Mouse (Mus musculus): Measurements from ENCODE around the gene Pola2. TPM values are rescaled to one million over a fixed set of nuclear protein-coding genes. Genes with fewer than 3 reads are reported as not detected.

The Pola2 gene
- polyA plus RNA-seq, 1 experiment from 2014 or later, result 83.7 TPM

DNA sequence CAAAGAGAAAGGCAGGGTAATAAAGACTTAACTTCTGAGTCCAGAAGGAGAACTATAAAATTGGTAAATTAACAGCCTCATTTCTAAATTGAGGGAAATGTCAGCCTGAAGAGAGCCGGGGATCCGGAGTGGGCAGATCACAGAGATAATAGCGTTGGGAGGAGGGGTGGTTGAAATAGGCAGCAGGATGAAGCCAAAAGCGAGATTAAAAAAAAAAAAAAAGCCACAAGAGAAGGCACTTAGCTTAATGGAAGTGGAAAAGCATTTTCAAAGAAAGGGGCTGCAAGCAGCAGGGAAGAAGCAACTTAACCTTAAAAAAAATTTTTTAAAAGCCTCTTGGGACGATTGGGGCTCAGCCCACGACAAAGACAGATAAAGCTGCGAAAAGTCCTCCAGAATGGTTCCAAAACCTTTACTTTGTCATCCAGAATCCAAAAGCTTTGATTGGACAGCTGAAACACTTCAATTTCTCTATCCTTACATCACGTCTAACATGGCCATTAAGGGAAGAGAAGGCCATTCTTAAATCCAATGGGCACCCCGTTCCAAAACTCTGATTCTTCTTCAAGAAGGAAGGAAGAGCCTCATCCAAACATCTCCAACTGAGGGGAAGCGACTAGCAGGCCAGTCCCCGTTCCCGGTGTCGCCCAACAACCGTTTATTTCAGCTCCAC lies 52.4 kb downstream of the Pola2 start:
- DNase-seq (ENCODE audit: low spot score), result no peak
- no peaks in the 10 kb centered on the region for H3K27me3 ChIP-seq (ENCODE audit: insufficient read depth, poor library complexity, severe bottlenecking)
- peaks cover 34% of the 10 kb centered on the region for H3K36me3 ChIP-seq
- WGBS, result 14% methylated on average over 14 of the region's 14 CpGs
- H3K9me3 ChIP-seq, result no peaks in the 10 kb centered on the region
- H3K4me1 ChIP-seq (replicated peaks), result peaks cover 31% of the 10 kb centered on the region
- peak overlapping the region; percentile 98 for H3K27ac ChIP-seq
- H3K4me3 ChIP-seq, result peak overlapping the region; percentile 99

DNA sequence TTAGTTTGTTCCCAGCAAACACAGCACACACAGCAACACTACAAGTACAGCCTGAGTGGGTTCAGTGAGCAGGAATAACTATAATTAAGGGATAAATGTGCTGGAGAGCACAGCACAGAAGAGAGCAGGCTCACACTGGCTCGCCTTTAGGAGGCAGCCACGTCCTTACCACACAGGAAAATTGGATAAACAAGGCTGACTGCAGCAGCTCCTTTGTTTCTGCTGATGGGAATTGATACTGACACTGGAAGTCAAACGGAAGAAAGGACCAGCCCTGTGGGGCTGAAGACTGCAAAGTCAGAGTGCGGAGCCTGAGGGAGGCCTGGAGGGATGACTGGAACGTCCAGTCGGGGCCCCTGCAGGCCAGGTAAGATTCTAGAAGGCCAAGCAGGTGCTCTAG lies 53.8 kb downstream of the Pola2 start:
- Histone ChIP-seq H3K27ac (peak overlapping the region; percentile 60; the same call in 1 of the 2 replicates), H3K4me1 (replicated peaks) (peaks cover 31% of the 10 kb centered on the region), H3K4me3 (peak overlapping the region; percentile 31), H3K9me3 (no peaks in the 10 kb centered on the region), H3K36me3 (peaks cover 46% of the 10 kb centered on the region), H3K27me3 (ENCODE audit: insufficient read depth, poor library complexity, severe bottlenecking) (no peaks in the 10 kb centered on the region)
- 73% methylated on average over 6 of the region's 6 CpGs for WGBS
- DNase-seq (ENCODE audit: low spot score), result no peak

DNA sequence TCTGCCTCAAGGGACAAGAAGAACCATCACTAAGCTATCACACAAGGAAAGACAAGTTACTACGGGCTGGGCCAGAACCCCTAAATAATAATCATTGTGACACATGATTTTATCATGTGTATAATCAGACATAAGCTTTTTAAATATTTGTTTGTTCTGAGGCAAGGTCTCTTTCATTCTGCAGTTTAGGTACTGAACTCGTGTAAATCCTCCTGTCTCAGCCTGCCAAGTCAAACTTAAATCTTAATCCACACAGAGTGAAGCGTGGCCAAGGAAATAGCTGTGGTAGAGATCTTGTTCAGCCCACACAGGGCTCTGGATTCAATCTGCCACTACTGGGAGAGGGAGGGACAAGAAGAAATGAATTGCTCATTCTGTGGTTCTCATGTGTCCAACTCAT lies 56.7 kb downstream of the Pola2 start:
- 94% methylated on average over 3 of the region's 3 CpGs for WGBS
- no peak overlapping the region for H3K27ac ChIP-seq
- no peaks in the 10 kb centered on the region for H3K9me3 ChIP-seq
- H3K36me3 ChIP-seq, result peaks cover 73% of the 10 kb centered on the region
- no peak overlapping the region for H3K4me3 ChIP-seq
- peaks cover 24% of the 10 kb centered on the region for H3K4me1 ChIP-seq (replicated peaks)
- no peak for DNase-seq (ENCODE audit: low spot score)
- H3K27me3 ChIP-seq (ENCODE audit: insufficient read depth, poor library complexity, severe bottlenecking), result no peaks in the 10 kb centered on the region

DNA sequence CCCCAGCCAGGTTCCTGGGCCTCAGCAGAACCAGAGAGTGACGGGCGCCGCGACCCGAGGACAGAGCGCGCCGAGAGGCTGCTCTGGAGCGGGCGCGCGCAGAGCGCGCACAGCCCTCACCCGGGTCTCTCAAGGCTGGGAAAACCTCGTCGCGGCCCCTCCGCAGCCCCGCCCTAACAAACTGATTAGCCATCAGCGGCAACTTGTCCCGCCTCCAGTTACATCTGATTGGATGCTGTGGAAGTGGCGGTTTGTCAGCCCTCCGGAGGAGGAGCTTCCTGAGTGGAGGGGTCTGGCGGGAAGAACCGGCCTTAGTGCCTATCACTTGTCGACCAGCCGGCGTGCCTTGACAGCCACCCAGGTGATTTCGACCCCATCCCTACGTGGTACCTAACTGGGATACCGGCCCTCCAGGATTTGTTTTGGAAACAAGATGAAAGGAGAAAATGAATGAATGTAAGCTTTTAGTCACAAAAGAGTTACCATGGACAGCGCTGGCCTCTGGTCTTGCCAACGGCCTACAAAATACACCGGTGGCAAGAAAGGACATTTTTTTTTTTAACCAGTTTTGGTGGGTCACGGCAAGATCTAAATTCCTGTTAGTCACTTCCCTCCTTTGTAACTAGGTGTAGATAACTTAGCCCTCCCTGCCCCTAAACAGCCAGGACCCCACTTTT lies 69.9 kb downstream of the Pola2 start, which contains the start of gene Tigd3:
TSS of gene Tigd3 (minus strand) at position 148 of the 677 bp plus-strand sequence.
- H3K36me3 ChIP-seq, result peaks cover 63% of the 10 kb centered on the region

DNA sequence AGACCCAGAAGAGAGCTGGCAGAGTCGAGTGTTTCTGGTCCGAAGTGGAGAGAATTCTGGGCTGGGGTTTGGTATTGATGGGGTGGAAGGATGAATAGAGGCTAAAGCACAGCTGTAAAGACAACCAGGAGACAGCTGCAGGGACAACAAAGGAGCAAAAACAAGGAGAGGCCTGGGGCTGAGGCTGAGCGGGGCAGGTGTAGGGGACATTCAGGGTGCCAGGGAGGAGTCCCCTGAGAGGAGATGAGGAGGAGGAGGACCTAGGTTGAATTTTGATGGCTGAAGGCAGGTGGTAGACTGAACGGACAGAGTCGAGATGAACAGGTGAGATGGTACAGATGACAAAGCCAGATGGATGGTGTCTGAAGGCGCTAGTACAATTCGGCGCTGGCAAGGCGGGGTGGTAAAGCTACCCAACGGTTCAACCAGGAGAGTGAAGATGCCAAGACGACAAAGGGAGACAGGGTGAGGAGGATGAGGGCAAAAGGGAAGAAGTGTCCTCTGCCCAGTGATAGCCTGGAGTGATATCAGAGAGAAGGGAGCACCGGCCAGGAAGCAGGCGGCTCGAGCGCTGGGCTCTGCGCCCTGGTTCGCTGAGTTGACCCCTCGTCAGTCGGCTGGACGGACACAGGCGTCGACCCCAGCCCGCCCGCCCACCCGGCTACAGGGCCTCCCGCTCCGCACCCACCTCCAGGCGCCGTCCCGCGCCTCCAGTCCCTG lies 70.6 kb downstream of the Pola2 start:
- no peaks in the 10 kb centered on the region for H3K9me3 ChIP-seq
- WGBS, result 8% methylated on average over 31 of the region's 31 CpGs
- peaks cover 36% of the 10 kb centered on the region for H3K4me1 ChIP-seq (replicated peaks)
- H3K27ac ChIP-seq, result peak overlapping the region; percentile 96
- peak; percentile 11 for DNase-seq (ENCODE audit: low spot score)
- H3K27me3 ChIP-seq (ENCODE audit: insufficient read depth, poor library complexity, severe bottlenecking), result no peaks in the 10 kb centered on the region
- H3K36me3 ChIP-seq, result peaks cover 58% of the 10 kb centered on the region
- peak overlapping the region; percentile 76 for H3K4me3 ChIP-seq

More for the DNA sequence above, 69.9 kb downstream of the Pola2 start, which contains the start of gene Tigd3:
- peak within 1 kb of the TSS; percentile 96 for H3K27ac ChIP-seq
- no peaks in the 10 kb centered on the region for H3K27me3 ChIP-seq (ENCODE audit: insufficient read depth, poor library complexity, severe bottlenecking)
- peak within 1 kb of the TSS; percentile 76 for H3K4me3 ChIP-seq
- peaks cover 35% of the 10 kb centered on the region for H3K4me1 ChIP-seq (replicated peaks)
- DNase-seq (ENCODE audit: low spot score), result peak; percentile 97
- 5% methylated on average over 36 of the region's 36 CpGs for WGBS
- H3K9me3 ChIP-seq, result no peaks in the 10 kb centered on the region

DNA sequence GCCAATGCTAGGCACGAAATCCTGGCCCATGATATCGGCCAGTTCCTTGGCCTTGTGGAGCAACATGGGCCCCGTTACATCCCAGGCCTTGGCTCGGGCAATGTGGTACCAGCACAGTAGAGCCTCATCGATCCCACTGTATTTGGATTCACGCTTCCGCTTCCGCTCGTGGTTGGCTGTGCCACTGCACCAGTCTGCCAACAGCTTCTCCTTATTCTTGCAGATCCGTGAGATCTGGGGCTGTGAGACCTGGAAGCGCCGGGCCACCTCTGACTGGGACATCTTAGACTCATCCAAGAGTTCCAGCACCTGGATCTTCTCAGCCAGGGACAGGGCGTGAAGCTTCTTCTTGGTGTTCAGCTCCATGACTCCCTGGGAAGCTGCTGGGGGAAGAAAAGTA lies 71.3 kb downstream of the Pola2 start:
- H3K27me3 ChIP-seq (ENCODE audit: insufficient read depth, poor library complexity, severe bottlenecking), result no peaks in the 10 kb centered on the region
- peaks cover 51% of the 10 kb centered on the region for H3K36me3 ChIP-seq
- 89% methylated on average over 13 of the region's 13 CpGs for WGBS
- no peaks in the 10 kb centered on the region for H3K9me3 ChIP-seq
- no peak for DNase-seq (ENCODE audit: low spot score)
- peak overlapping the region; percentile 96 for H3K27ac ChIP-seq
- H3K4me1 ChIP-seq (replicated peaks), result peaks cover 36% of the 10 kb centered on the region
- peak overlapping the region; percentile 76 for H3K4me3 ChIP-seq

DNA sequence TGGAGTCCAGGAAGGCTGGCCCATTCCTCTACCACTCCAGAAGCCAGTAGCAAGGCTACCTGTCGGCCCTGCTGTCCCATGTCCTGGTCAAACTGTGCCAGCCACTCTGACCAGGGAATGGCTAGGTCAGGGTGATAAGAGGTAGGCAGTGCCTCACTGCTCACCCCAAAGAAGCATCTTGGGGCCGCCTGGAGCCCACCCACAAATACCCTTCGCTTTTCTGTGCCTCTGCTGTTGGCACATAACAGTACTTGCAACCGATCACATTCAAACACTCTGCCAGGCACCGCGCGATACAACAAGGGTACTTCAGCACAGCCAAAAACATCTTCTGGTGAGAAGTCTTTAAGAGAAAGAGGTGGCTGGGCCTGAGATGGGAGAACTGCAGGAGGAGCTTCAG lies 71.7 kb downstream of the Pola2 start:
- H3K27ac ChIP-seq, result peak overlapping the region; percentile 96
- no peak for DNase-seq (ENCODE audit: low spot score)
- H3K27me3 ChIP-seq (ENCODE audit: insufficient read depth, poor library complexity, severe bottlenecking), result no peaks in the 10 kb centered on the region
- H3K36me3 ChIP-seq, result peaks cover 47% of the 10 kb centered on the region
- H3K4me3 ChIP-seq, result no peak overlapping the region; the same call in 1 of the 2 replicates
- WGBS, result 93% methylated on average over 7 of the region's 7 CpGs
- H3K9me3 ChIP-seq, result no peaks in the 10 kb centered on the region
- peaks cover 36% of the 10 kb centered on the region for H3K4me1 ChIP-seq (replicated peaks)

DNA sequence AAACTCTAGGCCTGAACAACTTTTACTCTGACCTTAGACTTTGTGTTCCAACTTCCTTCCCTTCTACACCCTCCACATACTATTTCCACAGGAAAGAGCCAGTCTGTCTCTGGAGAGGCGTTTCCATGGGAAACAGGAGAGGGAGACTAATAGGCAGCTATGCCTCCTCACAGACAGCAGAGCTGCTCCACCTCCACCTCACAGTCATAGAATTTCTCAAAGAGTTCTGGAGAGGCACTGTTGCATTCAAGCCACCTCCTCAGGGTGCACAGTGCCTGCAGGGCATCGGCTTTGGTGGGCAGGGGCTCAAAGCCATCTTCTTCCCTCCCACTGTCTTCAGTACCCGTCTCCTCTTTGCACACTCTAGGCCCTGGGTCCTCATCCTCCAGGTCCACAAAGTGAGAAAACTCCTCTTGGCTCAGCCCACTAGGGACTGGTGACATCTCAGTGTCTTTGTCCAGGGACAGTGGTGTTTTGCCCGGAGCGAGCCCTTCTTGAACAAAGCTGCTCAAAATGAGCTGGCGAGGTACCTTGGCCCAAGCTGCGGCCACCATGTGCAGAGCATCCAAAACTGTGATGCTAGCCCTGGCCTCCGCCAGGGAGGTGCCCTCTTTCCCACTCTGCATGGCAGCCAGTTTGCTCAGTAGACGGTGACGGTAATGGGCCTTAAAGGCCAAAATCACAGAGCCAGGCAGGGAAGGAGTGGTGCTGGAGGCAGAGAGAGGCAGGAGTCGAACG lies 72.3 kb downstream of the Pola2 start:
- Histone ChIP-seq H3K27ac (peak overlapping the region; percentile 16), H3K4me3 (peak overlapping the region; percentile 11; the same call in 1 of the 2 replicates), H3K9me3 (no peaks in the 10 kb centered on the region), H3K27me3 (ENCODE audit: insufficient read depth, poor library complexity, severe bottlenecking) (no peaks in the 10 kb centered on the region), H3K36me3 (peaks cover 41% of the 10 kb centered on the region), H3K4me1 (replicated peaks) (peaks cover 36% of the 10 kb centered on the region)
- WGBS, result 94% methylated on average over 12 of the region's 12 CpGs
- DNase-seq (ENCODE audit: low spot score), result no peak

Other genes with a start within 250 kb of the Pola2 start
- 9.7 and 10.1 TPM in 2 replicates for gene Ehbp1l1, start 237.9 kb downstream of the Pola2 start, polyA plus RNA-seq (2016; fragmentation: Nextera tagmentation; extraction: Ambion mirVana)
- 149 and 192 TPM in 2 replicates for gene Fam89b, start 234.5 kb downstream of the Pola2 start, polyA plus RNA-seq (2016; fragmentation: Nextera tagmentation; extraction: Ambion mirVana)
- 2.7 and 6.9 TPM in 2 replicates for gene Ltbp3, start 223.3 kb downstream of the Pola2 start, polyA plus RNA-seq (2016; fragmentation: Nextera tagmentation; extraction: Ambion mirVana)
- 68.2 and 69.5 TPM in 2 replicates for gene Scyl1, start 192.8 kb downstream of the Pola2 start, polyA plus RNA-seq (2016; fragmentation: Nextera tagmentation; extraction: Ambion mirVana)
- 37.2 and 37.8 TPM in 2 replicates for gene Frmd8, start 88.9 kb downstream of the Pola2 start, polyA plus RNA-seq (2016; fragmentation: Nextera tagmentation; extraction: Ambion mirVana)
- gene Slc25a45, start 86.4 kb downstream of the Pola2 start, polyA plus RNA-seq (2016; fragmentation: Nextera tagmentation; extraction: Ambion mirVana), result 2.8 TPM in 2 replicates
- 9.9 and 11.3 TPM in 2 replicates for gene Tigd3, start 70.1 kb downstream of the Pola2 start, polyA plus RNA-seq (2016; fragmentation: Nextera tagmentation; extraction: Ambion mirVana)
- 225 TPM in 2 replicates for gene Dpf2, start 51.2 kb downstream of the Pola2 start, polyA plus RNA-seq (2016; fragmentation: Nextera tagmentation; extraction: Ambion mirVana)
- gene Cdc42ep2, start 39.4 kb downstream of the Pola2 start, polyA plus RNA-seq (2016; fragmentation: Nextera tagmentation; extraction: Ambion mirVana), result 2.0 and 2.9 TPM in 2 replicates
- not detected in 2 replicates for gene Slc22a20, start 21.9 kb upstream of the Pola2 start, polyA plus RNA-seq (2016; fragmentation: Nextera tagmentation; extraction: Ambion mirVana)
- gene Capn1, start 51.7 kb upstream of the Pola2 start, polyA plus RNA-seq (2016; fragmentation: Nextera tagmentation; extraction: Ambion mirVana), result 5.9 and 6.5 TPM in 2 replicates
- gene Syvn1, start 82.4 kb upstream of the Pola2 start, polyA plus RNA-seq (2016; fragmentation: Nextera tagmentation; extraction: Ambion mirVana), result 37.0 and 39.2 TPM in 2 replicates
- 77.8 and 81.7 TPM in 2 replicates for gene Mrpl49, start 93.6 kb upstream of the Pola2 start, polyA plus RNA-seq (2016; fragmentation: Nextera tagmentation; extraction: Ambion mirVana)
- 764 and 815 TPM in 2 replicates for gene Fau, start 93.6 kb upstream of the Pola2 start, polyA plus RNA-seq (2016; fragmentation: Nextera tagmentation; extraction: Ambion mirVana)
- 38.3 and 41.9 TPM in 2 replicates for gene Znhit2, start 97.0 kb upstream of the Pola2 start, polyA plus RNA-seq (2016; fragmentation: Nextera tagmentation; extraction: Ambion mirVana)
- 37.2 and 41.3 TPM in 2 replicates for gene Tm7sf2, start 104.2 kb upstream of the Pola2 start, polyA plus RNA-seq (2016; fragmentation: Nextera tagmentation; extraction: Ambion mirVana)
- 70.2 and 74.9 TPM in 2 replicates for gene Vps51, start 113.0 kb upstream of the Pola2 start, polyA plus RNA-seq (2016; fragmentation: Nextera tagmentation; extraction: Ambion mirVana)
- not detected in 2 replicates for gene Tmem262, start 115.8 kb upstream of the Pola2 start, polyA plus RNA-seq (2016; fragmentation: Nextera tagmentation; extraction: Ambion mirVana)
- gene Gm28374, start 118.1 kb upstream of the Pola2 start, polyA plus RNA-seq (2016; fragmentation: Nextera tagmentation; extraction: Ambion mirVana), result 2.4 and 2.6 TPM in 2 replicates
- 79.2 and 87.1 TPM in 2 replicates for gene Zfpl1, start 120.8 kb upstream of the Pola2 start, polyA plus RNA-seq (2016; fragmentation: Nextera tagmentation; extraction: Ambion mirVana)
- gene Cdca5, start 120.8 kb upstream of the Pola2 start, polyA plus RNA-seq (2016; fragmentation: Nextera tagmentation; extraction: Ambion mirVana), result 57.7 and 65.4 TPM in 2 replicates
- gene AC131692.1, start 130.2 kb upstream of the Pola2 start, polyA plus RNA-seq (2016; fragmentation: Nextera tagmentation; extraction: Ambion mirVana), result 0.38 and 0.83 TPM in 2 replicates
- gene Naaladl1, start 141.6 kb upstream of the Pola2 start, polyA plus RNA-seq (2016; fragmentation: Nextera tagmentation; extraction: Ambion mirVana), result 0.64 and 0.90 TPM in 2 replicates
- gene Sac3d1, start 154.4 kb upstream of the Pola2 start, polyA plus RNA-seq (2016; fragmentation: Nextera tagmentation; extraction: Ambion mirVana), result 70.0 and 70.1 TPM in 2 replicates
- gene Snx15, start 164.1 kb upstream of the Pola2 start, polyA plus RNA-seq (2016; fragmentation: Nextera tagmentation; extraction: Ambion mirVana), result 27.0 and 35.1 TPM in 2 replicates
- gene Batf2, start 176.8 kb upstream of the Pola2 start, polyA plus RNA-seq (2016; fragmentation: Nextera tagmentation; extraction: Ambion mirVana), result 0.09 TPM in 1 of 2 replicates, not detected in the other
- gene Arl2, start 177.3 kb upstream of the Pola2 start, polyA plus RNA-seq (2016; fragmentation: Nextera tagmentation; extraction: Ambion mirVana), result 125 and 130 TPM in 2 replicates
- gene Majin, start 220.2 kb upstream of the Pola2 start, polyA plus RNA-seq (2016; fragmentation: Nextera tagmentation; extraction: Ambion mirVana), result 0.12 TPM in 1 of 2 replicates, not detected in the other